Mouse (Mus musculus): ENCODE measurements around the gene Clstn2. TPM values are rescaled to one million over a fixed set of nuclear protein-coding genes. Genes with fewer than 3 reads are reported as not detected.
A peak's percentile ranks its signal among the peaks of the same experiment; 100 is the strongest.

The Clstn2 gene
- total RNA-seq (2021), result 100 to 1,000 TPM in 1 of 2 experiments, 10 to 100 TPM in 1; 99.9 to 101 TPM

GRCm38 (mm10) chr9:98032573-98033272 lies at the start of gene Clstn2:
Clstn2 (minus strand) TSS chr9:98033181.
- intact Hi-C loops (cut with DNase I), result loop anchor here (5.0 to 10.0 kb wide), 4 partner anchors 212 to 735 kb away; no protein-coding TSS in a partner anchor
- peak; percentile 62 for DNase-seq

DNA sequence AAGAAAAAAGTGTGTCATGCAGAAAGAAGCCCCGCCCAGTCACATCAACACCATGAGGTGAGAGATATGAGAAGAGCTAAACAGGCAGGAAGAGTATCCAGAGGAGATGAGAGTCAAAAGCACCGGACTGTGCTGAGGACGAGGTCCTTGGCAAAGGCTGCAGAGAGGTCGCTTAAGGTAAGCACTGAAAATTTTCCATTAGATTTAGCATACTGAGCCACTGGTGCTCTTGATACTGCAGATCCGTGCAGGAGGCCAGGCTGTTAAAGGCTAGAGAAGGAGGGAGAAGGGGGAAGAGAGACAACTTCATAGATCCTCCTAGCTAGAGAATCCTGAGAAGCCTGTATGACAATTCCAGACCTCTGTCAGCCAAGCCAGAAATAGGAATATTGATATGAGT lies 34.8 kb upstream of the Clstn2 start:
- intact Hi-C loops (cut with DNase I), result no loop called here
- DNase-seq, result no peak

DNA sequence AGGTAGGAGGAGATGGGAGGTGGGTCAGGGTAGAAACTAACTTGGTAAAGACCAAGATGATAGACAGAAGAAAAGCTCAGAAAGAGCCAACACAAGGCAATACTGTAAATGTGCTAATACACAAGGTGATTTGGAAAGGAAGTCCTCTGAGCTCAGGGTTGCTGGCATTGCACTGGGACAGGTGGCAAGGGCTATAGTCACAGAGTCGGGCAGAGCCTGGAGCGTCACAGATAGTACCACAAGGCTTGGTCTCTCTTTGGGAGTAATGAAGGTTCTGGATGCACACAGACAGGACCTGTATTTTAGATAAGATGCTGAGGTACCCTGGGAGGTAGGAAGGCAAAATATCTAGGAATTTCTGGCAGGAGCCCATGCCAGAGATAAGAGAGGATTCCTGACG lies 28.7 kb upstream of the Clstn2 start:
- DNase-seq, result no peak
- intact Hi-C loops (cut with DNase I), result no loop called here

DNA sequence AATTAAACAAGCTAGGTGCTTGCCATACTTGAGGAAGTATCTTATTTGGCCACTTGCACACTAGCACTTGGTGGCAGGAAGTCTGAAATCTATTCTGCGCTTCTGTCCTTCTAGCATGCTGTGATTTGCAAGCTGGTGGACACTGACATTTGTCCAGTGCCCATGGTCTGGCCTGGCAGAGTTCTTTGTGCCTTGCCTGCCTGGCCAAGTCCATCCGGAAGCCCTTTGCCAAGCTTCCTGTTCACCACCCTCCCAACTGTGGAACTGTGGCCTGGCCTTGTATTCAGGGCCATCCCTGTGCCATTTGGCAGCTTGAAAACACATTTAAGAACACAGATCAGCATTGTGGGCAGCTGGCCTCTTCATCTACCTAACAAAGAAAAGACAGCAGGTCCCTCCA lies 24.3 kb upstream of the Clstn2 start:
- intact Hi-C loops (cut with DNase I), result no loop called here
- DNase-seq, result peak; percentile 23

DNA sequence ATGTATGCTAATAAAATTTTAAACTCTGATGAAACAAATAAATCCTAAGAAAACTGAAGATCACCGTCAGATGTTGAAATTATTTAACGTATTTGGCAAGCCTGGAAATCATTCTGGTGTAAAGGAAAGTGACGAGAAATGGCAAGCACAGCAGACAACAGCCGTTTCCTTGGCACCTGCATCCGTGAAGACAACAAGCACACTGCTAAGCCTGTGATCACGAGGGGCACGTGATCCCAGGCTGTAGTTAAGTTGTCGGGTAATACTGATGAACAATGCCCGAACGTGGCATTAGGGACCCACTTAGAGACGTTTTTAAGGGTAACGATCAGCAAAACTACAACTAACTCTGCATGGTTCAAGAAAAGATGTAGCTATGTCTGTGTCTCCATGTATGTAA lies 18.4 kb upstream of the Clstn2 start:
- intact Hi-C loops (cut with DNase I), result no loop called here
- DNase-seq, result peak; percentile 32

- DNase-seq, result peak; percentile 56
- intact Hi-C loops (cut with DNase I), result loop anchor here (5.0 to 10.0 kb wide), 4 partner anchors 211 to 736 kb away; no protein-coding TSS in a partner anchor
Measured at GRCm38 (mm10) chr9:98033273-98033855, 383 bp upstream of the Clstn2 start.

DNA sequence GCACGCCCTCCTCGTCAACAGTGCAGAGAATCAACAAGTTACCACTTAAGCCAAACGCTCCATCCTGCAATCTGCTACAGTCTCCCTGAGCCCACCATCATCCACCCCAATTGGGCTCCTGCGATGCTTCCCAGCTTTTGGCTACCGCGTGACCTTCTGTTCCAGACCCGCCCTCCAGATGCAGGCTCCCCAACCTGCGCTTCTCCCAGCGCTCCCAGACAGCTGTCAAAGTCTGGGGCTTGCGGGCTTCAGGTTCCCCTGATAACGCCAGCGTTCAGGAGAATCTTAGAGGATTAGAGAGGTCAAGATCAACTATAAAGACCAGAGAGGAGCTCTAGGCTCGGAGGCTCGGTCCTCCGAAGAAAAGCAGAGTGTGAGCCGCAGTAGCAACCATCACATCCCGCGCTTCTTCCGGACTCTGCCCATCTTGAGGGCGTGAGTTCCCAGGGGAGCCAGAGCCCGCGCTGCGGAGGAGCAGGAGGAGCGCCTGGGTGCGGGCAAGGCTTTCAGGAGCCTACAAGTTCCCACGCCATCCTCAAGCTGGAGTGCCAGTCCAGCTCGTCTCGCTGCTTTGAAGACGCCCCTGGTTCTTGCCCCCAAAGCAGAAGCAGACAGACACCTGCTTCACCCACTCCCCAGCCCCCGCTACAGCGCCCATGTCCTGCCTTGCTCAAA lies 946 bp downstream of the Clstn2 start:
- intact Hi-C loops (cut with DNase I), result loop anchor here (5.0 to 10.0 kb wide), 4 partner anchors 213 to 735 kb away; no protein-coding TSS in a partner anchor
- peak; percentile 22 for DNase-seq

GRCm38 (mm10) chr9:98030715-98031114 lies 2.3 kb downstream of the Clstn2 start:
- DNase-seq, result no peak
- intact Hi-C loops (cut with DNase I), result loop anchor here (5.0 to 10.0 kb wide), 4 partner anchors 214 to 733 kb away; no protein-coding TSS in a partner anchor

DNA sequence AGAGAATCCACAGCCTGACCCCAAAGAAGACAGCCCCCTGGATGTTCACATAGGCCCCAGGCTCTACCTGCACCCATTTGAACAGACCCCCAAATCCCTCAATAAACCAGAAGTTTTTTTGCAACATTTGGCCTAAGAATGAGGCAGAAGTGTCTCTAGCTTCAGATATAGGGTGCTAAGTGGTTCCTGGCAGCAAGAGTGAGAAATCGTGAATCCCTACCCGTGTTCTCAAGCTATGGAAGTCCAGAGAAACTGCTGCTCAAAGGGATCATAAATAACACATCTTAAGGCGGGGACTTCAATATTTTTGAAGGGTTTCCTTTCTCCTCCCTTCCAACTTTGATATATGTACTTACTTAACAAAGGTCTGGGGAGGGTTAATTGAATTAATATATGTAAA lies 7.4 kb downstream of the Clstn2 start:
- intact Hi-C loops (cut with DNase I), result no loop called here
- DNase-seq, result no peak

GRCm38 (mm10) chr9:98023069-98023468 lies 9.9 kb downstream of the Clstn2 start:
- intact Hi-C loops (cut with DNase I), result no loop called here
- DNase-seq, result no peak

DNA sequence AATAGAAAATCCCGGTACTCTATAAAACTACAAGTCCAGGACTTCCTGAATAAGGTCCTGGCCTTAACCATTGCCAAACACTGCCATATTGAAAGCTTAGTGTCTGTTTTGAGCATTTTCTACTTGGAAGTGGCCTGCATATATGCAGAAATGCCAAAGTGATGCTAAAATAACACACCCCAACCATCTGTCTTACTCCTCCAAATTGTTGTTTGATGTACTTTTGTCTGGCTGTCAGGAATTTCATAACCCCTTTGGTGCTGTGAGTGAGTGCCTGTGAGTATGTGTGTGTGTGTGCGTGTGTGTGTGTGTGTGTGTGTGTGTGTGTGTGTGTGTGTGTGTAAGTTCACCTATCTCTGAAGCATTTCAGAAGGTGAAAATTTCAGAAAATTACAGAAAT lies 13.1 kb downstream of the Clstn2 start:
- DNase-seq, result no peak
- intact Hi-C loops (cut with DNase I), result no loop called here

- no peak for DNase-seq
- intact Hi-C loops (cut with DNase I), result no loop called here
Measured at GRCm38 (mm10) chr9:98018687-98019086, 14.3 kb downstream of the Clstn2 start.

DNA sequence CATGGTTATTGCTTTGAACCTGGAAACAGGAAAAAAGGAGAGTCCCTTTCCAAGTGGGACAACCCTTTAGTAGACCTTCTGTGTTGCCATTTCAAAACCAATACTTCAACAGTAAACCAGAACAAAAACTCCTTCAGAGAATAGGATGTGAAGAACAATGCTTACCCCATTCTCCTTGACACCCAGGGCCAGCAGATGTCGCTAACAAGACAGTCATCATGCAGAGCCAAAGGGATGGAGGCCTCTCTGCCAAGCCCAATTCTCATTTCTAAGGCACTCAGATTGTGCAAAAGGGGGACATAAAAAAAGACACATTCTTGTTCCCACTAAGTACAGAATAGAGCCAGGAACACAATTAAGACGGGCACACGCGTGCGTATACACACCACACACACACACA lies 16.4 kb downstream of the Clstn2 start:
- peak; percentile 19 for DNase-seq
- intact Hi-C loops (cut with DNase I), result no loop called here

DNA sequence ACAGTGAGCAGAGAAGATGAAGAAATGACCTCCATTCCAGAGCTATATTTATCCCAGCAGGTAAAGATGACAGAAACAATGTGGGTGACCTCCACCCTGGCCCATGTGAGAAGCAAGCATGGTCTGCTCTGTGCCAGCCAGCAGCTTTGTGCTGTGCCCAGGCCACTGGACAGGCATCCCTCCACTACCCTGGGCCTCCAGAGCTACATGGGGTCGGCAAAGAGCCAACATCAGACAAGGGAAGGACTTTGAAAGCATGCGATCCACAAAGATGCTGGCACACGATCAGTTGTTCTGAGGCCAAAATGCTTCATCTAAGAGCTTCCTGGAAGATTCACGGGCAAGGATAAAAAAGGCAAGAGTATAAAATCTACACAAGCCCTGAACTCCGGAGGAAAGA lies 36.6 kb downstream of the Clstn2 start:
- DNase-seq, result peak; percentile 91
- intact Hi-C loops (cut with DNase I), result no loop called here

DNA sequence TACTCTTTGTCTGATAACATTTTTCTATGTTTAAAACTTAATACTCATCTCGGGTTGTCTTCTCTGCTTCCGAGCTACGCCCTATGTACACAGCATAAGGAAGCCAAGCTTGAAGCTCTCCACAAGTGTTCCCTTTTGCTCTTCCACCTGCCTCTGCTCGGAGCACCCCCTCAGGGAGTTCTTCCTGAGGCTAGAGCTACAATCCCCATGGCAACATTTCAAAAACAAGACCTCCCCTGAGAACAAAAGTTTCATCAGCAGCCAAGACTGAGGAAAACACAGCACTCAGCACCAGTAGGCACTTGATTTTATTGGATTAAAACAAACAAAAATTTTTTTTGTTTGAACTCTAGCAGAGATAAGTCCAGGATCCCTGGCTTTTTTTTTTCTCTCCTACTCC lies 37.3 kb downstream of the Clstn2 start:
- intact Hi-C loops (cut with DNase I), result no loop called here
- peak; percentile 14 for DNase-seq

GRCm38 (mm10) chr9:97992131-97992530 lies 40.9 kb downstream of the Clstn2 start:
- intact Hi-C loops (cut with DNase I), result no loop called here
- DNase-seq, result peak; percentile 76

DNA sequence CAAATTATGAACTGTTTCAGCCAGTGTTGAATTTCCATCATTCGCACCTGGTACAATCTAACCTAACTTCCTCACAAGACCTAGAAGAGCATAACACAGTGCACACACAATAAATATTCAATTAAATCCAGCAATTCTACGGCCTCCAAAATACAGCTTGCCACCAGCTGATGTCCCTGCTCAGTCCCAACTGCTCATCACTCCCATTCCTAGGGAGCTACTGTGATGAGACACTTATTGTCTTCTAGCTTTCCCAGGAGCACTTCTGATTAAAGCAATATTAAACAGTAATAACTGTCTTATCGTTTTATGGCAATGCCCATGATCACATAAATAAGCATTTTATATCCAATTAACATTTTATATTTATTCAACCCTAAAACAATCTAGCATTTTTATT lies 55.6 kb downstream of the Clstn2 start:
- intact Hi-C loops (cut with DNase I), result no loop called here
- DNase-seq, result no peak

- DNase-seq, result no peak
Measured at GRCm38 (mm10) chr9:97974801-97975347, 58.1 kb downstream of the Clstn2 start.

DNA sequence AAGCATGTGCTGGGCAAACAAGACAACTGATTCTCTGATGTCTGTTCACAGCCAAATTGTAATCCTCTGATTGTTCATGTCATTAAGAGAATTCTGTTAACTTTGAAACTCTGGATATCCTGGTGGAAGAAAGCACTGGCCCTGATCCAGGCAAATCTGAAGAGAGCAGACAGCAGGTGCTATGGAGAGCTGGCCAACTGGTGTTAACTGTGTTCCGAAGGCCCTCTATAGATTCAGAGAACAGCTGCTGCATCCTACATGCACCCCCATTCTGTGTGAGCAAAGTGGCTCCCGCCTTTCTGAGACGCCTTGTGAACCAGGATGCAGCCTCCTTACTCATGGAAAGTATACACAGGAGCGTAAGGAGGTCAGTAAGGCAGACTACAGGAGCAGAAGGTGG lies 66.3 kb downstream of the Clstn2 start:
- peak; percentile 80 for DNase-seq
- intact Hi-C loops (cut with DNase I), result no loop called here

More at GRCm38 (mm10) chr9:97974801-97975347, 58.1 kb downstream of the Clstn2 start:
- intact Hi-C loops (cut with DNase I), result no loop called here

DNA sequence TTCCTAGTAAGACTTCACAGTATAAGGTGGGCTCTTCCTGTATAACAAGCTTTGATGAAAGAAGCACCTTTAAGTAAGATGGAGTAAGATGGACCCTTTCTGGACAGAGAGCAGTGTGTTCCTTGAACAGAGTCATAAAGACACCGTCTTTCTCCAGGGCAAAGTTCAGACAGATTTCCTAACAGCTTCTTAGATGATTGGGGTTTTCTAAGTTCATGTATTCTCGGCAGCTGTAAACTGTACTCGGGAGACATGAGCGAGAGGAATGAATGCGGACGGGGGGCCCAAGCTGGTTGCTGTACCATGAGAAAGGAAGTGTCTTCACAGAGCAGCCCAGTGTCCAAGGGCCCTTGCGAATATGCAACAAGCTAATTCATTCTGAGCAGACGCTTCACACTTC lies 75.5 kb downstream of the Clstn2 start:
- DNase-seq, result no peak
- intact Hi-C loops (cut with DNase I), result no loop called here

DNA sequence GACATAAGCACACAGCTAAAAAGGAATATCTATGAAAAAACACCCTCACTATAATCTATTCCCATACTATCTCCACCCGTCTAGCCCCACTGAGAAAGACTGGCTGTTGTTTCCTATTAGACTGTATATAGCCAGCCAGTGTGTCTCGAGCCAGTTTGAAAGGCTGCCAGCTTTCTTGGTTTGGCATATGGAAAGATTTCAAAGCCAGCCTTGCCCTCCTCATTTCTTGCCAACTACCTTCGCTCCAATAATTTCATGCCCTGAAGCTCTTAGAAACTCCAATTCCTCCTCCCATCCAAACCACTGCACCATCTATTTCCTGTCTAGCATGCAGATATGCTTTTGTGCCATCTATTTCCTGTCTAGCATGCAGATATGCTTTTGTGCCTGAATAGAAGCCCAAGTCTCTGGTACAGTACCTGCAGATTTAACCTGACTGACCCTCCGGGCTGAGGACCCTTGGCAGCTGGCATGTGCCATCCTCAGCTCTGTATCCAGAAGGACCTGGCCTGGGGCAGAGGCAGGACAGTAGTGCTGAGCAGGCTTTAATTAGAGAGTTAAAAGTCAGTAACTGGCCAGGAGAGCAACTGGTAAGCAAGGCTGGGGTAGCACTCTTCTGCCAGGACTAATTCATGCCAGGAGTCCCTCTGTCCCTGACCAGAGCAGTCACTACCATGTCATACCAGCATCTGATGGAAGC lies 76.4 kb downstream of the Clstn2 start:
- intact Hi-C loops (cut with DNase I), result no loop called here
- peak; percentile 82 for DNase-seq

Data from left cerebral cortex, postnatal 4 days (tissue).